Mouse (Mus musculus) frontal cortex, postnatal 25 days (tissue): ENCODE measurements around the gene Gabbr1.

Experiments
- DNase-seq, 2 experiments: peaks; one replicate each; pipeline ENCODE4 v3.0.0; 2022; ENCODE audit warnings: low spot score in 2 of 2

Gene Gabbr1

DNA sequence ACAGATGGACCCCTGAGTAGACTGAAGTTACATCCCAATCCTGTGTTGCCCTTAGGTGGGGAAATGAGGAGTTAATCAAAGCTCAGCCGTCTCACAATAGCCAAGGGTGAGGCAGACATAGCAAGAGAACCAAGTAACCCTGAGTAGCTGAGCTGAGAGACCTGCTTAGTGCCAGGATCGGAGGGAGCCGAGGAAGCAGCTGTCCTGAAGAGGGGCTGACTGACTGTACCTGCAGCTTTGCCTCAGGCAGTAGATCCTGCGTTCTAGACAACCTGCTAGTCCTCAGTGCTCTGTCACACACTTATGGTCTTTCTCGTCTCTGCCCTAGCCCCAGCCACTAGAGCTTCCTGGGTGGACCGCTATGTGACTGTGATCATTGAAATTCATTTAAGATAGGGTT is 29.4 kb downstream of the Gabbr1 start:
- DNase-seq: no peak

DNA sequence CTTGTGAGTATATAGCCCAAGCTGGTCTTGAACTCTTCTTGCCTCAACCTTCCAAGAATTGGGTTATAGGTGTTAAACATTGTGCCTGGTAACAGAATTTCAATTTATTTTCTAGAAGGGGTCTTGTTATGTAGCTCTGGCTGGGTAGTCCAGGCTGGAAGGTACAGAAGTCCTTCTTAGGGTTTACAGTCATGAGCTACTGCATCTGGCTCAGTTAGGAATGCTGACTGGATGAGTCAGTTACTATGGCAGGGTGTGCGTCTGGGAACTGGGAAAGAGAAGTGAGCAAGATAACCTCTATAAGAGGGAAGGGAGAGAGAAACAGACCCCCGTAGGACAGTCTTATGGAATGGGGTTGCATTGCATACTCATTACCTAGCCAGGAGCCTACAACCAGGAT is 30.0 kb downstream of the Gabbr1 start:
- no peak for DNase-seq

DNA sequence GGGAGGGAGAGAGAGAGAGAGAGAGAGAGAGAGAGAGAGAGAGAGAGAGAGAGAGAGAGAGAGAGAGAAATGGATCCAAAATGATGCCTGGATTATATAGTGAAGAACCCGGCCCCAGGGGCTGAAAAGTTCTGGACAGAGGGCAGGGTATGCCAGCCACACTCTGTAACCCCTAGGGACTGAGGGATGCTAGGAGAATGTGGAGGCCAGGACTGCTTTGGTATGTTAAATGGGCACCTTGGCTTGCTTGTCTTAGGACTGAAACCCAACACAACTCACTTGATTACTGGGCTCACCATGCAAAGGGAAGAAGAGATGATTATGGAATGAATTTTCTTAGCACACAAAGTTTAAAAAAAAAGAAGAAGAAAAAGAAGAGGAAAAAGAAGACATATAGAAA is 32.4 kb downstream of the Gabbr1 start:
- no peak for DNase-seq

DNA sequence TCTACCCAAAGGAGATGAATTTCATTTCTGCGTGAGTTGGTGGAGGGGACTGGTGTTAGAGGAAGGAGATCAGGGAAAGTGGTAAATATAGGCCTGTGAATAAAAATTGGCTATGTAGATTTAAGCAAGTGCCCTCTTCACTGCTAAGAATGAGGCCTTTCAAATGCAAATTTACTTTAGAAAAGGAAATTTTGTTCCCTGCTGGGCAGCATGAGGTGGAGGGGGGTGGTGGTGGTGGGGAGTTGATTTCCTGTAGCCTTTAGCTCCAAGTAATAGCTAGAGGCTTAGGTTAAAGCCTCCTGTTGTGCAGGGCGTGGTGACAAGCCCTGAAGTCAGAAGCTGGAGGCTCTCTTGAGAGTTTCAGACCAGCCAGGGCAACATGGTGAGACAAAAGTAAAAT is 33.2 kb downstream of the Gabbr1 start:
- no peak for DNase-seq

DNA sequence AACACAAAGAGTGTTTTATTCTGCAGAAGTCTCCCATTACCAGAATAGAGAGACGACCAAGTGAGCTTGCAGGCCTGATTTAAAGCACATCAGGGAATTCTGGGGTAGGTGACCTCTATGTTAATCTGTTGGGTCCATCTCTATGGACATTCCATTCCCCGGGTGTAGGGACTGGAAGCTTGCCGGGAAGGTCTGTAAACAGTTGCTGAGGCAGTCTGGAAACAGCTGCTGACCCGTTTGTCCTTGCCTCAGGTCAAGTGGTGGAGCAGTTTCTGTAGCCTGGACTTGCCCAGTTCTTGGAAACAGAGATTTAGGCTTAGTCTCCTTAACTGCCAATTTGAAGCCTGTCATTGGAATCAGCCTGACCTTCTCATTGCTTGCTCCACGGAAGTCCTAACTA is 34.4 kb downstream of the Gabbr1 start:
- no peak for DNase-seq

DNA sequence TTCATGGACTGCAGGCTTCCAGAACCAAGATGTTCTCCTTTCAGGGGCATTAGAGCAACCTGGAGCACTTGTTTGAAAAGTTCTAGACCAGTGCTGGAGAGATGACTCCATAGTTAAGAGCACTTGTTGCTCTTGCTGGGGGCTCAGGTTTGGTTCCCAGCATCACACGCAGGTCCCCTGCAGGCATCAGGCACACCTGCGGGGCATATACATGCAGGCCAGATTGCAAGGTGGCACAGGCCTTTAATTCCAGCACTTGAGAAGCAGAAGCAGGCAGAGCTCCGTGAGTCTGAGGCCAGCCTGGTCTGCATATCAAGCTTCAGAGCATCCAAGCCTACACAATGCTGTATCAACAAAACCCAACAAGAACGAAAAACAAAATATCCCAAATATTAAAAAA is 35.9 kb downstream of the Gabbr1 start:
- DNase-seq: no peak

DNA sequence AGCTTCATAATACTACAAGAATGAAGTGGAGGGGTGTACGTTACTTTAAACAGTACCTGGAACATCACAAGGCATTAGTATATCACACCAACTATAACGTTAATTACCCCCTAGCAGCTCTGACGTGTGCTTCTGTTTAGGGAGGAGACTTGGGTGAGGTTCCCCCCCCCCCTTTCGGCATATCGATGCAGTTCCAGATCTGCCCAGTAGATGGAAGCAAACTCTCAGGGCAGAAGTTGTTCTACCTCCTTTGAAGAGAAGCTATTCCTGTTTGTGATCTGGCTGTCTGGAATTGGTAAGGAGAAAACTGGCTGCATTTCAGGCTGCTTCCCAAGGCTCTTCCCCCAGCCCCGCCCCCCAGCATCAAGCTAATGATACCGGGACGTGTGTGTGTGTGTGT is 37.6 kb downstream of the Gabbr1 start:
- no peak for DNase-seq

DNA sequence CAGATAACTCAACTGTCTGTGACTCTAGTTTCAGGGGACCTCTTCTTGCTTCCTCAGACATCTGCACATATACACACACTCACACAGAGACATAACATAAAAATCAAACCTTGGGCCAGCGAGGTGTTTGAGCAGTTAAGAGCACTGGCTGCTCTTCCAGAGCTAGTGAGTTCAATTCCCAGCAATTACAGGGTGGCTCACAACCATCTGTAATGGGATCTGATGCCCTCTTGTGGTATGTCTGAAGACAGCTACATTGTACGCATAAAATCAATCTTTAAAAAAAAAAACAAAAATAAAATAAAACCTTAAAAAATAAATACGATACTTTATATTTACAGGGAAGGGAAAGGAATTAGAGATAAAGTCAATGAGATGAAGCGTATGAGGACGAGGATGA is 38.9 kb downstream of the Gabbr1 start:
- DNase-seq: no peak

DNA sequence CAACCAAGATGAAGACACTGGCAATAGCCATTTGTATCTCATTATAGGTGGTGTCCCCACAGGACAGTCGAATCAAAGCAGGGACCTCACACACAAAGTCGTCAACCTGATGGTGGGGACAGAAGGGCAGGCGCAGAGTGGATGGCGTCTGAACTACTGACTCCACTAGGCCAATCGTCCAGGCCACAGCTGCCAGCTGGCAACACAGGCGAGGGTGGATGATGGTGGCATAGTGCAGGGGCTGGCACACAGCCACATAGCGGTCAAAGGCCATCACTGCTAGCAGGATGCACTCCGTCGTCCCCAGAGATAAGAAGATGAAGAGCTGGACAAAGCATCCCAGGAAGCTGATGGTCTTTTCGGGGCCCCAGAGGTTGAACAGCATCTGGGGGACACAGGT is 39.8 kb downstream of the Gabbr1 start:
- DNase-seq: peak in 1 of 2 experiments; percentile 4

DNA sequence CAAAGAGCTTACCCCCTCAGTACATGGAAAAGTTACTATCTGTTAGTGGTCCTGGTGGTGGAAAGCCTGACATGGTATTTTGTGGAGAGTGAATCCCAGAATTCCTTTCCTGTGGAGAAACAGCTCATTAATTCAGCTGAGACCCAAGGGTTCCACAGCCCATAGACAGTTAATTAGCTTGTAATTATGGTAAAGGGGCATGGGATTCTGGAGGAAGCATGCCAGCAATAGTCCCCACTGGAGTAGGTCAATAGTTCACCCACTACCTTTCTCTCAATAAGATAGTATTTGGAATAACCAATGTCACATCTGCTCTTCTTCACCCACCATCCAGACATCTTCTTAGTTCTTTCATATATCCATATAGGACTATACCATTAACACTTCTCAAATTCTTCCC is 42.6 kb downstream of the Gabbr1 start, which contains the start of gene Olfr90:
Gene Olfr90 (minus strand): TSS at position 101 of the 400 bp plus-strand sequence.
- DNase-seq: no peak

DNA sequence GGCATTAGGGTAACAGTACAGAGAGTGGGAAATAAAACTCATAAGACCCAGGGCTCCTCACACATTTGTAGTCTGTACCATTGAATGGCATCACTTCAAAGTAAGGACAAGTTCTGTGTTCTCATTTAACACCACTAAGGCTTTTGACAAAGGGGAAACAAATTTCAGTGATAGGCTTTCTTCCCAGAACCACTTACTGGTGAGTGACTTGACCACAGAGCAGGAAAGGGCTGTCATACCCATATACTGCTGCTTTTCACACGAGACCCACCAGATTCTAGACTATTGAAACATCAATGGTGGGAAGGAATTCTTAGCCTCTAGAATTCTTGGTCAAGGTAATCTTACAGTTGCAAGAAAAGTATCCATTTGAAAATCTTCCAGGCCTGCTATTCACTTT is 46.4 kb downstream of the Gabbr1 start:
- DNase-seq: no peak

DNA sequence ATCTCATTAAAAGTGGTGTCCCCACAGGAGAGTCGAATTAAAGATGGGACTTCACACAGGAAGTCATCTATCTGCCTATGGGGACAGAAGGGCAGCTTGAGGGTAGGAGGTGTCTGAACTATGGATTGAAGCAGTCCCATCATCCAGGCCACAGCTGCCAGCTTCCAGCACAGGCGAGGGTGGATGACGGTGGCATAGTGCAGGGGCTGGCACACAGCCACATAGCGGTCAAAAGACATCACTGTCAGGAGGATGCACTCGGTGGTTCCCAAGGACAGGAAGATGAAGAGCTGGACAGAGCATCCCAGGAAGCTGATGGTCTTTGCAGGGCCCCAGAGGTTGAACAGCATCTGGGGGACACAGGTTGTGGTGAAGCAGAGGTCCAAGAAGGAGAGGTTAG is 47.5 kb downstream of the Gabbr1 start:
- no peak for DNase-seq

DNA sequence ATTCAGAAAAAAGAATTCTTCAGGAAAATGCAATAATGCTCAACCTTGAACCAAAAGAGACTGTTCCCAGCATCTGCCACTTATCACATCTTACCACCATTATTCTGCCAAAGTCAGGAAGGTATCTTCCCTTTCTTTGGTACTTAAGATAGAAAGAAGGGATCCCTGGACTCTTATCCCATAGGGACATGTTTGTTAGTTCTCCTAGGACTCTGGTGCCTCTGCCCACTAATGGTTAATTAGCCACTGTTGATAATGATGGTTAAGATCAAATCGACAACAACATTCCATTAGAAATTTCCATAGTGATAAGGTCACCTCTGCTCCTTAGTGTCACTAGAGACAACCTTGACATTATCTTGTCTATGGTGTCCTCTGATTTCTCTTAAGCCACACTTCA is 52.4 kb downstream of the Gabbr1 start, which contains the start of gene Olfr91:
Gene Olfr91 (minus strand): TSS at position 101 of the 400 bp plus-strand sequence.
- no peak for DNase-seq

DNA sequence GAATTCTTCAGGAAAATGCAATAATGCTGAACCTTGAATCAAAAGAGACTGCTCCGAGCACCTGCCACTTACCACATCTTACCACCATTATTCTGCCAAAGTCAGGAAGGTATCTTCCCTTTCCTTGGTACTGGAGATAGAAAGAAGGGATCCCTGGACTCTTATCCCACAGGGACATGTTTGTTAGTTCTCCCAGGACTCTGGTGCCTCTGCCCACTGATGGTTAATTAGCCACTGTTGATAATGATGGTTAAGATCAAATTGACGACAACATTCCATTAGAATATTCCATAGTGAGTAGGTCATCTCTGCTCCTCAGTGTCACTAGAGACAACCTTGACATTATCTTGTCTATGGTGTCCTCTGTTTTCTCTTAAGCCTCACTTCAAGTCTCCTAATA is 74.2 kb downstream of the Gabbr1 start, which contains the start of gene Olfr92:
Gene Olfr92 (minus strand): TSS at position 101 of the 400 bp plus-strand sequence.
- no peak for DNase-seq
